Mouse (Mus musculus) heart, embryonic 16.5 days (tissue): ENCODE measurements around the gene Dclre1b. TPM values are rescaled to one million over a fixed set of nuclear protein-coding genes. Genes with fewer than 3 reads are reported as not detected.
"Not testable (repeated sequence)": the region's sequence is repeated elsewhere in the genome, so short reads cannot be mapped to it uniquely, and the experiment has no call there.

Experiments used
- ATAC-seq: fragments of 200-750 bp; cut with Nextera tagmentation; replicated peaks from 2 replicates; pipeline ENCODE4 v1.8.0; 2017; ENCODE audit warnings: moderate number of reproducible peaks; ENCODE audit not compliant: insufficient read depth, low FRiP score; ENCODE audit errors: extremely low read depth
- H3K27ac ChIP-seq: fragments of 300-500 bp; sonication (generic); 2 replicates; pipeline ENCODE4 v1.5.1; 2014; ENCODE audit warnings: mild to moderate bottlenecking, low read length, control low read depth, moderate library complexity
- H3K27me3 ChIP-seq: fragments of 300-500 bp; sonication (generic); 2 replicates; pipeline ENCODE4 v1.6.1; 2014; ENCODE audit warnings: low read length, mixed read lengths; ENCODE audit not compliant: control insufficient read depth, insufficient read depth
- H3K36me3 ChIP-seq: fragments of 300-500 bp; sonication (generic); 2 replicates; pipeline ENCODE4 v1.6.1; 2014; ENCODE audit not compliant: control insufficient read depth, insufficient read depth
- H3K4me1 ChIP-seq: fragments of 300-500 bp; sonication (generic); 2 replicates; pipeline ENCODE4 v1.6.1; 2014; ENCODE audit warnings: low read length, mixed read lengths; ENCODE audit not compliant: control insufficient read depth, insufficient read depth
- H3K4me2 ChIP-seq: fragments of 300-500 bp; sonication (generic); 2 replicates; pipeline ENCODE4 v1.6.1; 2014; ENCODE audit warnings: low read depth, mild to moderate bottlenecking, control low read depth, low read length
- H3K4me3 ChIP-seq: fragments of 300-500 bp; sonication (generic); 2 replicates; pipeline ENCODE4 v1.5.1; 2014; ENCODE audit warnings: mild to moderate bottlenecking, control low read depth, low read length
- H3K9ac ChIP-seq: fragments of 300-500 bp; sonication (generic); 2 replicates; pipeline ENCODE4 v1.6.1; 2014; ENCODE audit warnings: low read length, control low read depth
- H3K9me3 ChIP-seq: fragments of 300-500 bp; sonication (generic); replicated peaks from 2 replicates; pipeline ENCODE4 v1.6.1; 2016; ENCODE audit warnings: low read length; ENCODE audit not compliant: control insufficient read depth
- WGBS: fragments of 180-500 bp; shearing (Covaris S2); extraction: QIAGEN DNeasy Blood & Tissue Kit; methylation state at CpG from one replicate; pipeline ENCODE4 v1.1.7; 2014; 5-methylcytosine and 5-hydroxymethylcytosine counted together
- polyA plus RNA-seq: library from polyadenylated mRNA; unstranded; fragments of >200 nt; fragmentation: Nextera tagmentation; extraction: Ambion mirVana; gene quantifications from 2 replicates; pipeline ENCODE4 v1.2.1, GENCODE M21; 2015

Gene Dclre1b
- polyA plus RNA-seq, 1 experiment from 2014 or later = 17.1 TPM

DNA sequence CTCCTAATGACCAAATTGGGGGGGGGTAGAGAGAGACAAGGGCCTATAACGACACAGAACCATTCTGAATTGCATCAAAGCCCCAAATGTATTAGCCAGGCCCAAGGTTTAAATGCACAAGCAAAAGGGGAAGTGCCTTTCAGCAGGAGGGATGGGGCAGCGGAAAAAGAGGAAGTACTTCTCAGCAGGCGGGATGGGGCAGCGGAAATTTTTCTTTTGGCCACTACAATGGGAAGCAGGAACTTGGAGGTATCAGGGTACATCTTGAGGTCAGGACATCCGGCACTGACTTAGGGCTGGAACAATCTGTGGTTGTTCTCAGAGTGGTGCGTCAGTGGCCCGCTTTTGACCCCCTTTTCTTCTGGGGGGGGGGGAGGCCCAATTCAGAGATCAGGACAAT lies 31.7 kb upstream of the Dclre1b start:
- not testable (repeated sequence) for H3K36me3 ChIP-seq, H3K27me3 ChIP-seq, H3K4me1 ChIP-seq, ATAC-seq, H3K27ac ChIP-seq, H3K9ac ChIP-seq, H3K4me2 ChIP-seq, H3K9me3 ChIP-seq, H3K4me3 ChIP-seq
- 91% methylated on average over 7 of the region's 7 CpGs for WGBS

DNA sequence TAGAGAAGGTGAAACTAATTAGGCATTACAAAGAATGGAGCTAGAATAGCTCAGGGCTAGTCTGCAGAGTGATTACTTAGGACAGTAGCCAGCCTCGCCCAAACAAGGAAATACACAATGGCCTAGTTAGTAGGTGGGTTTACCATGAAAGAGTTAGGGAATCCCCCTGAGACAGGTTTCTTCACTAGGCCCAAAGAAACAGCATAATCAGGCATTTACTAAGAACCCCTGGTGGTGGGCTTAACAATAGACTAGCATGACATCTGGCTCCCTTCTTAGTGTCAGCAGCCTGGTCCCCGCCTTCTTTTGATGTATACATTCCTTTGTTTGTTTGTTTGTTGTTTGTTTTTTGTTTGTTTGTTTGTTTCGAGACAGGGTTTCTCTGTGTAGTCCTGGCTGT lies 31.0 kb upstream of the Dclre1b start:
- not testable (repeated sequence) for H3K27me3 ChIP-seq, H3K4me3 ChIP-seq, H3K9ac ChIP-seq, H3K4me1 ChIP-seq, ATAC-seq, H3K27ac ChIP-seq, H3K4me2 ChIP-seq, H3K36me3 ChIP-seq, H3K9me3 ChIP-seq
- WGBS = 80% methylated on average over 3 of the region's 3 CpGs

DNA sequence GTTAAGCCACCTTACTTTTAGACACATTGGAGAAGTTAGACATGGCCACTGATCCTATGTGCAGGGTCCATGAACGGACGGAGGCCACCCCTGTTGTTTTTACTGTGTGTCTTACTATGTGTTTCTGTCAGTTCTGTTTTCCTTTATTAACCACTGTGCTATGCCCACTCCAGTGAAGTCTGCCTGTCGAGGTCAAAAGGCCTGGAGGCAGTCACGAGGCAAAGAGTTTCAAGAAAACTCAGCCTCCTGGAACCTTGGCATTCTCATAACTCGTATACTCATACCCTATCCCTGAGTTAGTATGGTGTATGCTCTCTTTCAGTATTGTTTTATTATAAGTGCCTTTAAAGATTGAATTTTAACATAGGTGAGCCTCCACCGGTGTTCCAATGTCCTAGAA lies 30.5 kb upstream of the Dclre1b start:
- 0 out of 2 replicates have a peak, but pooled peaks cover 4% of the 10 kb centered on the region for H3K9me3 ChIP-seq

DNA sequence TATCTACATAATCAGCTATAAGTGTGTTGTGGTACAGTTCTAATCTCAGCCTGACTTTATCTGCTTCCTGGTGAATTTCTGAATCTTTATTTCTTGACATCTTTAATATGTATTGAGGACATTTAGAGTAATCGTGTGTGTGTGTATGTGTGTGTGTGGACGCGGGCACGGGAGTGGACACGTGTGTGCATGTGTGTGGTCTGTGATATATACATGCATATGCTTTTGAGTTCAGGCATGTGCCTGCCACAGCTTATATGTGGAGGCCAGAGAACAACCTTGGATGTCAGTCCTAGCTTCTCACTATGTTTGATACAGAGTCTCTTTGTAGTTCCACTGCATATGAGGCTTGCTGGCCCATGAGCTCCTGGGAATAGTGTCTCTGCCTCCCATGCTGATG lies 27.2 kb upstream of the Dclre1b start:
- Histone ChIP-seq H3K9me3 (no peaks in the 10 kb centered on the region), H3K4me1 (peaks cover 10% of the 10 kb centered on the region; the same call in 1 of the 2 replicates), H3K27me3 (no peaks in the 10 kb centered on the region), H3K36me3 (no peaks in the 10 kb centered on the region), H3K4me2 (no peak overlapping the region), H3K27ac (no peak overlapping the region), H3K9ac (no peak overlapping the region), H3K4me3 (no peak overlapping the region)
- no peak for ATAC-seq
- WGBS = 89% methylated on average over 5 of the region's 5 CpGs

More for the DNA sequence above, 30.5 kb upstream of the Dclre1b start:
- no peak overlapping the region for H3K4me2 ChIP-seq
- no peaks in the 10 kb centered on the region for H3K27me3 ChIP-seq
- no peak overlapping the region for H3K9ac ChIP-seq
- no peak overlapping the region for H3K4me3 ChIP-seq
- no peak for ATAC-seq
- 87% methylated on average over 6 of the region's 6 CpGs for WGBS
- no peak overlapping the region for H3K27ac ChIP-seq
- H3K36me3 ChIP-seq = no peaks in the 10 kb centered on the region
- H3K4me1 ChIP-seq = no peaks in the 10 kb centered on the region

- ATAC-seq = no peak
- Histone ChIP-seq H3K27me3 (no peaks in the 10 kb centered on the region), H3K36me3 (no peaks in the 10 kb centered on the region), H3K27ac (no peak overlapping the region), H3K4me1 (peaks cover 10% of the 10 kb centered on the region; the same call in 1 of the 2 replicates), H3K9ac (no peak overlapping the region), H3K9me3 (no peaks in the 10 kb centered on the region), H3K4me2 (no peak overlapping the region), H3K4me3 (no peak overlapping the region)
- WGBS = 69% methylated on average over 10 of the region's 10 CpGs
Measured at GRCm38 (mm10) chr3:103835951-103836310, 26.7 kb upstream of the Dclre1b start.

- Histone ChIP-seq H3K4me2 (no peak overlapping the region), H3K9ac (no peak overlapping the region), H3K9me3 (no peaks in the 10 kb centered on the region), H3K27ac (no peak overlapping the region), H3K4me1 (peaks cover 12% of the 10 kb centered on the region; the same call in 1 of the 2 replicates), H3K36me3 (no peaks in the 10 kb centered on the region), H3K27me3 (no peaks in the 10 kb centered on the region), H3K4me3 (no peak overlapping the region)
- no peak for ATAC-seq
- 79% methylated on average over 6 of the region's 6 CpGs for WGBS
Measured at GRCm38 (mm10) chr3:103835272-103835950, 26.2 kb upstream of the Dclre1b start.

- Histone ChIP-seq H3K27me3 (no peaks in the 10 kb centered on the region), H3K4me2 (no peak overlapping the region), H3K9me3 (no peaks in the 10 kb centered on the region), H3K9ac (no peak overlapping the region), H3K4me1 (peaks cover 14% of the 10 kb centered on the region; the same call in 1 of the 2 replicates), H3K36me3 (no peaks in the 10 kb centered on the region), H3K4me3 (no peak overlapping the region), H3K27ac (no peak overlapping the region)
- WGBS = 95% methylated on average over 2 of the region's 2 CpGs
- no peak for ATAC-seq
Measured at GRCm38 (mm10) chr3:103834001-103834400, 24.8 kb upstream of the Dclre1b start.

- Histone ChIP-seq H3K4me2 (no peak within 1 kb of the TSS), H3K27me3 (no peaks in the 10 kb centered on the region), H3K9ac (no peak within 1 kb of the TSS), H3K4me1 (peaks cover 14% of the 10 kb centered on the region; the same call in 1 of the 2 replicates), H3K36me3 (no peaks in the 10 kb centered on the region), H3K27ac (no peak within 1 kb of the TSS; the same call in 1 of the 2 replicates), H3K4me3 (no peak within 1 kb of the TSS), H3K9me3 (no peaks in the 10 kb centered on the region)
- ATAC-seq = no peak
Measured at GRCm38 (mm10) chr3:103832426-103832825, 23.2 kb upstream of the Dclre1b start, which contains the start of gene Bcl2l15. Gene Bcl2l15, plus strand, starts transcription at chr3:103832601.

DNA sequence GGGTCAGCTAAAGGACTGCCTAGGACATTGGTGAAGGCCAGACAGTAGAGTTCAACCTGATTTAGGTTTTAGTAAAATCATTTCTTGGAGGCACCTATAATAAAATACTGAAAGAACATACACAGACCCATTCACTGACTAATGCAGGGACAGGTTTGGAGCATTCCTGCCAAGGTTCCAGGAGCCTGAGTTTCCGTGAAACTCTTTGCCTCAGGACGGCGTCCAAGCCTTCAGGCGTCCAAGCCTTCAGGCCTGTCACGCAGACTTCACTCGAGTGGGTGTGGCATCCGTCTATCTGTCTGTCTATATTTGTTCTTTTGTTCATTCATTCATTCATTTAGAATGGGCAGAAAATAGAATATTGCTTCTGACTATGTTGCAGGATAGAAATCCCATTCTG lies 21.9 kb upstream of the Dclre1b start:
- Histone ChIP-seq H3K27ac (peak overlapping the region; percentile 22), H3K27me3 (no peaks in the 10 kb centered on the region), H3K4me3 (no peak overlapping the region), H3K9ac (no peak overlapping the region), H3K4me1 (peaks cover 14% of the 10 kb centered on the region; the same call in 1 of the 2 replicates), H3K4me2 (no peak overlapping the region), H3K36me3 (peaks cover 3% of the 10 kb centered on the region; the same call in 1 of the 2 replicates), H3K9me3 (no peaks in the 10 kb centered on the region)
- no peak for ATAC-seq
- WGBS = 45% methylated on average over 7 of the region's 7 CpGs
